Comparison of ENCODE assay signal across 9 mouse cellular contexts in genomic region chr4:129234488-129234887, GRCm38 (mm10). TPM values are rescaled to one million over a fixed set of nuclear protein-coding genes. Genes with fewer than 3 reads are reported as not detected.
DNase-seq lines count a peak whose midpoint lies in the region; ATAC-seq and TF ChIP-seq lines count a peak whose summit lies in the region.
"Had no signal": no experiment of that assay in that cellular context is flagged by ENCODE, and none has a peak within 500 bp of the region (broad histone marks: within the 10 kb centered on the region; RNA-seq: fewer than 3 reads in every experiment).

No protein-coding gene starts in this region.

- no peak for TF ChIP-seq CTCF in G1E (IDR thresholded peaks at IDR 0.05; ENCODE audit: low read depth, low read length)

- H3K27me3 ChIP-seq in G1E (ENCODE audit: insufficient read depth, low read length): no peaks in the 10 kb centered on the region
- peaks cover 30% of the 10 kb centered on the region for H3K27me3 ChIP-seq in erythroblast, embryonic 14.5 days (ENCODE audit: control insufficient read depth)

- peak; percentile 62 for ATAC-seq in G1E (ENCODE audit: extremely low read depth, insufficient number of reproducible peaks, low FRiP score, poor library complexity, severe bottlenecking)
- ATAC-seq in monocyte, adult 5-6 weeks (replicated peaks; ENCODE audit: insufficient number of reproducible peaks, low FRiP score, low TSS enrichment, poor library complexity, severe bottlenecking): 0 out of 2 replicates have a peak, but pooled peaks have one; percentile 32

- H3K4me3 ChIP-seq in G1E (ENCODE audit: low read depth, low read length): peak overlapping the region; percentile 57; the same call in 1 of the 2 replicates
- H3K4me3 ChIP-seq in erythroblast, embryonic 14.5 days (replicated peaks): peak overlapping the region; percentile 23

- DNase-seq in G1E (ENCODE audit: low spot score): no peak
- DNase-seq in liver: peak; percentile 79
- no peak for DNase-seq in heart, adult 18-20 months
- DNase-seq in Muller cell, postnatal 12 days (ENCODE audit: inconsistent ontology term): no peak
- DNase-seq in layer of hippocampus, postnatal 25 days (ENCODE audit: extremely low spot score in 1 of 2, low spot score in 1 of 2): no peak
- DNase-seq in cerebellum, adult 18-20 months: no peak
- DNase-seq: heart, postnatal 4 days had no signal

- H3K4me1 ChIP-seq in G1E (ENCODE audit: insufficient read depth, low read depth, low read length): peaks cover 91% of the 10 kb centered on the region
- peaks cover 86% of the 10 kb centered on the region for H3K4me1 ChIP-seq in erythroblast, embryonic 14.5 days (ENCODE audit: control insufficient read depth)

- H3K36me3 ChIP-seq in G1E (replicated peaks): peaks cover 57% of the 10 kb centered on the region
- H3K36me3 ChIP-seq in erythroblast, embryonic 14.5 days (ENCODE audit: control insufficient read depth): no peaks in the 10 kb centered on the region

- no peaks in the 10 kb centered on the region for H3K9me3 ChIP-seq in G1E (replicated peaks)
- H3K9me3 ChIP-seq in erythroblast, embryonic 14.5 days (ENCODE audit: control insufficient read depth, low read length): no peaks in the 10 kb centered on the region; the same call in 1 of the 2 replicates

RNA-seq across cellular contexts. Expression of gene C77080, which starts 26.7 kb away (rescaled TPM):
- total RNA-seq in G1E (2014; fragmentation: Nextera tagmentation) (67.9 and 76.6 TPM in 2 replicates), G1E (2017) (22.0 and 23.6 TPM in 2 replicates)
- polyA plus RNA-seq in G1E (2012): 182 and 196 TPM in 2 replicates
- polyA plus RNA-seq in erythroblast, embryonic 14.5 days (2012): 0.09 and 0.12 TPM in 2 replicates
- total RNA-seq in monocyte, adult 5-6 weeks (2017): 0.32 to 0.57 TPM in 2 of 3 replicates, not detected in the other
- 1 to 10 TPM; 2.6 to 3.0 TPM for total RNA-seq in heart, adult 18-20 months (2021)
- total RNA-seq in layer of hippocampus, postnatal 25 days (2021): 1 to 10 TPM; 7.5 to 7.7 TPM

RNA-seq across cellular contexts. Expression of gene Yars, which starts 44.9 kb away (rescaled TPM):
- total RNA-seq in G1E (2014; fragmentation: Nextera tagmentation) (106 and 115 TPM in 2 replicates), G1E (2017) (74.5 and 79.1 TPM in 2 replicates)
- 65.8 and 74.8 TPM in 2 replicates for polyA plus RNA-seq in G1E (2012)
- 2.7 and 3.1 TPM in 2 replicates for polyA plus RNA-seq in erythroblast, embryonic 14.5 days (2012)
- 30.1 to 41.8 TPM (median 33.8 TPM) in 3 replicates for total RNA-seq in monocyte, adult 5-6 weeks (2017)
- total RNA-seq in heart, adult 18-20 months (2021): 10 to 100 TPM; 25.6 to 33.4 TPM
- 10 to 100 TPM; 85.0 to 85.9 TPM for total RNA-seq in layer of hippocampus, postnatal 25 days (2021)

RNA-seq across cellular contexts. Expression of gene S100pbp, which starts 45.0 kb away (rescaled TPM):
- total RNA-seq in G1E (2014; fragmentation: Nextera tagmentation) (124 and 145 TPM in 2 replicates), G1E (2017) (47.9 and 57.6 TPM in 2 replicates)
- polyA plus RNA-seq in G1E (2012): 3.4 and 4.5 TPM in 2 replicates
- 0.07 and 0.19 TPM in 2 replicates for polyA plus RNA-seq in erythroblast, embryonic 14.5 days (2012)
- total RNA-seq in monocyte, adult 5-6 weeks (2017): 24.0 to 32.0 TPM (median 30.6 TPM) in 3 replicates
- 1 to 10 TPM; 8.4 to 9.2 TPM for total RNA-seq in heart, adult 18-20 months (2021)
- total RNA-seq in layer of hippocampus, postnatal 25 days (2021): 10 to 100 TPM; 32.5 to 35.2 TPM

RNA-seq across cellular contexts. Expression of gene Sync, which starts 52.9 kb away (rescaled TPM):
- total RNA-seq in G1E (2014; fragmentation: Nextera tagmentation) (17.2 and 18.7 TPM in 2 replicates), G1E (2017) (2.1 TPM in 2 replicates)
- polyA plus RNA-seq in G1E (2012): 6.1 and 6.9 TPM in 2 replicates
- polyA plus RNA-seq in erythroblast, embryonic 14.5 days (2012): not detected in 2 replicates
- 0.75 TPM in 1 of 3 replicates, not detected in the others for total RNA-seq in monocyte, adult 5-6 weeks (2017)
- total RNA-seq in heart, adult 18-20 months (2021): 10 to 100 TPM; 18.9 to 24.9 TPM
- 1 to 10 TPM in 1 of 2 experiments, under 1 TPM in 1; 0.79 to 1.3 TPM for total RNA-seq in layer of hippocampus, postnatal 25 days (2021)
